Mouse (Mus musculus) cerebral cortex, adult 2 months (tissue): Measurements from ENCODE around the gene Ints7.

Source experiments
- WGBS: fragments of 180-500 bp; shearing (Covaris S2); methylation state at CpG from one replicate; pipeline ENCODE4 v1.1.7; 2018; 5-methylcytosine and 5-hydroxymethylcytosine counted together

Ints7 gene

DNA sequence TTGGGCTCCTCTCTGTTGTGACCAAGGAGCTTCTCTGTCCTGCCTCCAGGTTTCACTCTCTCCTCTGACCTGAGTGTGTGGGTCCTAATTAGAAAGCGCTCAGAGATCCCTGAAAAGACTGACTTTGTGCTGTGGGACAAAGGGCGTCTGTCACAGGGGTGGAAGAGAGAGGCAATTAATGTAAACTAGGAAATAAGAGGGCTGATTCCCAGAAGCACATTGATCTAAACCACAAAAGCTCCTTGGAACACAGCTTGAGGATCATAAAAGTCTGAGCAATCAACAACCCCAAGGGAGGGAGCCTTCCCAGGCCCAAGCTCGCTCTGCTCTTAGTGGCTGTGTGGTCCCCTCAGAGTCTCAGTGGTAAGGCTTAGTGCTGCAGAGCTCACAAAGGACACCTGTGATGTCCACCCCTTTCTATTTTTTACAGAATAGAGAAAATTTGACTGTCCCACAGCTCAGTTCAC lies 53.8 kb downstream of the Ints7 start:
- 83% methylated on average over 3 of the region's 3 CpGs for WGBS

DNA sequence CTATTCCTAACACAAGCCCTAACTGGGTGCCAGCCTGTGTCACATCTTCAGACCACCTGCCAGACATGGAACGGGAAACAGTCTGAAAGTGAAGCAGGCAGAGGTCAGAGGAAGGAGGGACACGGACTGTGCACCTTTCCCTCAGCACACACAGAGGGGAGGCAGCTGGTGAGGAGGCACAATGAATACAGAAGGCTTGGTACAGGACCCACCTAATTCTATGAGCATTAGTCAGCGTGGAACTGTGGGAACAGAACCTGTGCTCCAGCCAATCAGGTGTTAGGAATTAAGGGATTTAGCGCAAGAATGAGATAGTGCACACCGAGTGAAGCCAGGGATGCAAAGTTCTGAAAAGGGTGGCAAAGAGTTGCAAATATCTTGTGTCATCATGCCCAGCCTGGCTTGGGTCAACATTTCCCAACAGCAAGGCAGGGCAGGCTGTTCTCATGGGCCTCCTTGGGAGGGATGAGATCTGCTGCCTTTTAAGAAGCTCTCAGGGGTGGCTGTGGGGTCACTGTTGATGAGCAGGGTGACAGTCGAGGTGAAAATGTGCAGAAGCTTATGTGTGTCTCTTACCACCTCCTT lies 57.2 kb downstream of the Ints7 start:
- WGBS = 85% methylated on average over 6 of the region's 6 CpGs

DNA sequence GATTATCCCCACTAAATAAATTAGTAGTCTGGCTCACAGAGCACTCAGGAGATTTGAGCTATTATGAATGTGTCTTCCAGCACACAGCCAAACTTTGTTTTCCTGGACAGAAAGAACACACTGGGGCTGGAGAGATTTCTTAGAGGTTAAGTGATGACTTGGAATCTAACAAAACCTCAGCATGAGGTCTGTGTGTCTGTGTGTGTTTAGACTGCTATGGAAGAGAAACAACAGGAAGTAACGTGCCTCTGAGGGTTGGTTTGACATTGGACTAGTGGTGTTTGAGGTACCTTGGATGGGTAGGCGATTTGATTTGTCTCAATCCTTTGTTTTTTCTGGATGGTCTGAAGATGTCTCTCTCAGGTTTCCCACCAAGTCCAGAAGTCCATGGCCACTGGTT lies 58.7 kb downstream of the Ints7 start:
- WGBS = 85% methylated on average over 2 of the region's 2 CpGs

DNA sequence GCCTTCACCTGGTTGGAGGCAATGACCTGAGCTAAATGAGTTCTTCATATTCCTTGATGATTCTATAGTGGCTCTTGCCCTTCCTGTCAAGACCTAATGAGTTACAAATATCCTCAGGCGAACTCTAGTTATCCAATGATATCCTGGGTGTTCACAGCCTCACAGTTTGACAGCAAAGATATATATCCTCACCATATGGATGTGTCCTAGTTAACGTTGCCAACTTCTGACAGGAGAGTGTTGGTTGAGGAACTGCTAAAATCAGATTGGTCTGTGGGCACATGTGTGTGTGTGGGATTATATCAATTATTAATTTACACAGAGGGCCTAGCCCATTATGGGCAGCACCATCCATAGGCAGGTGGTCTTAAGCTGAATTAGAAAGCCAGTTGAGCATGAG lies 63.0 kb downstream of the Ints7 start:
- 70% methylated on average over 2 of the region's 2 CpGs for WGBS

DNA sequence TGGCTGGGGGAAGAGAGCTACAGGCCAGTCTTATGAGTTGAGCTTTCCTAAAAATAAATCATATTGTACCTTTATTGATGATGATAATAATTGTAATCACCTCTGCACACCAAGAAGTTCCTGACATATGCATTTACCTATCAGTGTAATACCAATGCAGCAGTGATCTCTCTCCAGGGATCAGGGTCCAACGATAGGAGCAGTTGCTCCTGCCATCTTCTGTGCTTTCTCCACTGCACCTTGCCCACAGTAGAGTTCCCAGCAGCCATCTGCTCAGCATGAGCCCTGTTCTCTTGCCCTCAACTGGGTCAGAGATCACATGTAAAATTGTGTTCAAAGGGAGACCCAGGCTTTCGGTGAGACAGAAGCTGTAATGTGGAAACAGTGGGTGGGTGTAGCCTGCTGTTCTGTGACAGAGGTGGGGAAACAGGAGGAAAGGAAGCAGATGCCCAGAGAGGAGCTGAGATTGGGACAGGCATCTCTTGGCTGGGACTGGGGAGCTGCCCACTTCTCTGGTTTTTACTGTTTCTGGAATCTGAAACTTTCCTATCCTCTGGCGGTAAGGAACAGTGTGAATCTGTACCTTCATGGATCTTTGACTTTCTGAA lies 63.9 kb downstream of the Ints7 start:
- 52% methylated on average over 3 of the region's 3 CpGs for WGBS

DNA sequence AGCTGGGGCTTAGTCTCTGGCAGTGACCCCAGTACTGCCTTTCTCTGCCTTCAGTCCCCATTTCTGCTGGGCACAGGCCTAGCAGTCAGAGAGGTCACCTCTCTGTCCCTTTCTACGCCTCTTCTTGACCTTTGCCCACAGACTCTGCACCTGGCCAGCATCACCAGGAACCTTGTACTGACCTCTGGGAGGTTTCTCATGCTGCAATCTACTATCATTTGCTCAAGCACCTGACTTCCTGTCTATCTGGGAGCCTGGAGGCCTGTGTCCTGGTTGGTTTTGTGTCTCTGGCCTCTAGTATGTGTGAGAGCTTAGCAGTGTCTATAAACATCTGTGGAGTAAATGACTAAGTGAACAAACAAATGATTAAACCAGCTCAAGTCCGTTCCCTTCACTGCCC lies 64.7 kb downstream of the Ints7 start:
- WGBS = 89% methylated on average over 2 of the region's 2 CpGs

DNA sequence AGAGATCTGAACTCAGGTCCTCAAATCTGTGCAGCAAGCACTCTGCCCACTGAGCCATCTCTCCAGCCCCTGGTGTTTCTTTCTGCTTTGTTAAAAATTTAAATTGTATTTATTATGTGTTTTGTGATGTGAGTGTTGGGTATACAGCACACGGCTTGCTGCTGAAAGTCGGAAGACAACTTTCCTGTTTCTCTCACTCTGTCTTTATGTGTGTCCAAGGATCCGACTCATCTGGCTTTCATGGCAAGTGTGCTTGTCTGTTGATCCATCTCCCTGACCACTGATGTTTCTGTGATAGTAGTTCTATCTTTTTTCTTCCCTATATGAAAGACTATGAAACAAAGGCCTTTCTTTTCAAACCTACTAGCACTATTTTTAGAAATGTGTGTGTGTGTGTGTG lies 65.4 kb downstream of the Ints7 start:
- 83% methylated on average over 3 of the region's 3 CpGs for WGBS

DNA sequence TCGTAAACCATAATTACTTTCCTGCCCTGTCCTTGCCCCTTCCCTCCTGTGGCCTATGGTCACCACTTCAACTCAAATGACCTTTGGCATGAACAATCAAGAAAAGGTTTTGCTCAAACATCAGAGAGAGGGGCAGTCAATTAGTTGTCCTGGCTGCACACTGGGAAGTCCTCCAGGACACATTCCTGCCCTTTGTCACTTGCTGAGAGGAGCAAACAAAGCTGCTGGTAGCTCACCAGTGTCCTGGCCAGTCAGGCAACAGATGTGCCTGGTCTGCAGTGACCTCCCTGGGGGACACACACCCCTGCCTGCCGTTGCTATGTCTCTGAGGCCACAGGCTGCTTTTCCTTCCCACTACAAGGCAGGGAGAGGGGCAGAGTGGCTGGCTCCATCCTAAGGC lies 66.0 kb downstream of the Ints7 start:
- 51% methylated on average over 2 of the region's 2 CpGs for WGBS

DNA sequence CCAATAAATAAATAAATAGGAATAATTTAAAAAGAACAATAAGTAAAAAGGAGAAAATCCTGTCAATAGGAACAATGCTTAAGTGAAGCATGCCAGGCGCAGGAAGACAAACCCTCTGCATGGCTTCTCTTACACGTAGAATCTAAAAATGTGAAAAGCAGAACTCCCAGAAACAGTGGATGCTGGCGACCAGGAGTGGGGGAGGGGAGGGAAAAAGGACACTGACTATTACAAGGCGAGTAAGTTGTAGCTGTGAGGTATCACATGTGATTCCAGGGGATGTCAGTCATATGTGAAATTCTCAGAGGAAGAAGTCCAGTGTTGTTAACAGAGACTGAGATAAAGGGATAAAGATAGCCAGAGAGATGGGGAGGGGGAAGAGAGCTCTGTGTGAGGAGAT lies 67.5 kb downstream of the Ints7 start:
- 54% methylated on average over 4 of the region's 4 CpGs for WGBS

DNA sequence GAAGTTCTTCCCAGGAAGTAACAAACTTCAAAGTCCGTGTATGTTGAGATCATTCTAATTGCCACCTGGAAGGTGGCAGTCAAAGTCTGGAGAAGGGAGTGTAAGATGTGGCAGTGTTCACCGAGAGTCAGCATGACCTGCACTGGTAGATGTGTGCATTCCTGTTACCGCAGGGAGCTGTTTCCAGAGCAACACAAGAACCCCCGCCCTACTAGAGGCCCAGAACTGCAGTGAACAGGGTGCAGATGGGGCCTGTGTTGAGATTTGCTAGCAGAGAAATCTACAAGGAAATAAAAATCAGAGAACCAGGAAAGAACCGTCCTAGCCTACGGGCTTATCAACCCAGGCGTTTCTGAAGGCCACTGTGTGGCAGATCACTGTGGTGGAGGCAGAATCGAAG lies 70.5 kb downstream of the Ints7 start:
- 56% methylated on average over 8 of the region's 8 CpGs for WGBS

DNA sequence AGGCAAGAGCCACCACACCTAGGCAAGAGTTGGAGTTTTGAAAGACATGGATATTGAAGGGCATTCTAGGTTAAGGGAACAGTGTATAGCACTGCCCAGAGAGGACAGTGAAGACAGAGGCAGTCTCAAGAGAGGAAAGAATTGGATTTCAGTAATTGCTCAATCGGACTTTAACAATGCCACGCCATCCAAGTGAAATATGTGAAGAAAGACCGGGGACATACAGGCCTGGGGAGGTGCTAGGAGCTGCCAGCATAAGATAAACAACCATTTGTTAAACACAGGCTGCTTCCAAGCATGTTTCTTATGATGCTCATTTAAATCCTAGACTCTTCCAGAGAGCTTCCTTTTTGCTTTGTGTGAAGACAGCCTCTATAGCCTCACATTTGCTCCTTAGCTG lies 72.2 kb downstream of the Ints7 start:
- 81% methylated on average over 3 of the region's 3 CpGs for WGBS

DNA sequence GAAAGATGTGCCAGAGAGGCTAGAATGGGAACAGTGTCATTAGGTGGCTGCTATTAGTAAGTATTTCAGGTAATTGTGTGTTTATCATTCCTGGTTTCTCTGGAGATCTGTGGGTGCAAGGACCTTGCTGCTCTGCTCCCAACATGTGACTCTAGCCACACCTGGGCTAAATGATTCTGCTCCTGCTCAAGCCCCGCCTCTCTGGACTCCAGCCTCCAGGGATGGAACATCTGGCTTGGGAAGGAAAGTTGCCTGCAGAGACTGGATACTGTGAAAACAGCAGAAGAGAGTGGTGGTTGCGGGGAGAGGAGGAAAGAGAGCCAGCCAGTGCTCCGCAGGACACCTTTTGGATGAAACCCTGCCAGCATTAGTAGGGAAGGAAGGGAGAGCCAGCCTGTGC lies 84.0 kb downstream of the Ints7 start:
- 76% methylated on average over 3 of the region's 3 CpGs for WGBS

DNA sequence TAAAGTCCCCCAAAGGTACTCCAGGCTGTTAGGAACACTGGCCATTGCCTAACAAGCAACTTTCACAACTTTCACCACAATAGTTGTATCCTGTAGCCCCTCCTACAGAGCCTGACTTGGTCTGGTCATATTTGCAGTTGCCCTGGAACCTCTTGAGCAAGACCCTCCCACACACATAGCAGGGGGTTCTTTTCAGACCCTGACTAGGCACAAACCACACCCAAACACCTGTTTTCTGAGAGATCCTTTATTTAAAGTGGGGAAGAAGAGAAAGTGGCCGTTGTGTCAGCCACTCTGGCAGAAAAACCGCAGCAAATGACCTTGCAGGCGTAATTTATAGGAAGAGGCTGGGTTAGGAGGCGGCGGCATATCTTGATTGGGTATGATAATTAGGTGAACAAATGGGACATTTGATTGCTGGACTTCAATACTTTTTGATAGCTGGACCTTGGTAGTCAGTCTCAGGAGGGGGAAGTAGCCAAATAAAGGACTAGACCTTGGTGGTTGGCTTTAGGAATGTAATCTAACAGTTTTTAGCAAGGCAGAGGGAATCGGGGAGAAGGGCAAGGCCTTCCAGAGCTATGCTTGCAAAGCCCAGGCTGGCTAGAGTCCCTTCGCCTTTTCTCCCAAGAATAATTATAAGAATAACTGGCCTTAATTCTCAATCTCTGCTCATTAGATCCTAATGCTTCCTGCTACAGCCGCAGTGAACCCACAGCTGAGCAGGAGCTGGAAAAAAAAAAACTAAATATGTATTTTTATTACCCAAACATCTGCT lies 85.8 kb downstream of the Ints7 start:
- WGBS = 76% methylated on average over 8 of the region's 8 CpGs

DNA sequence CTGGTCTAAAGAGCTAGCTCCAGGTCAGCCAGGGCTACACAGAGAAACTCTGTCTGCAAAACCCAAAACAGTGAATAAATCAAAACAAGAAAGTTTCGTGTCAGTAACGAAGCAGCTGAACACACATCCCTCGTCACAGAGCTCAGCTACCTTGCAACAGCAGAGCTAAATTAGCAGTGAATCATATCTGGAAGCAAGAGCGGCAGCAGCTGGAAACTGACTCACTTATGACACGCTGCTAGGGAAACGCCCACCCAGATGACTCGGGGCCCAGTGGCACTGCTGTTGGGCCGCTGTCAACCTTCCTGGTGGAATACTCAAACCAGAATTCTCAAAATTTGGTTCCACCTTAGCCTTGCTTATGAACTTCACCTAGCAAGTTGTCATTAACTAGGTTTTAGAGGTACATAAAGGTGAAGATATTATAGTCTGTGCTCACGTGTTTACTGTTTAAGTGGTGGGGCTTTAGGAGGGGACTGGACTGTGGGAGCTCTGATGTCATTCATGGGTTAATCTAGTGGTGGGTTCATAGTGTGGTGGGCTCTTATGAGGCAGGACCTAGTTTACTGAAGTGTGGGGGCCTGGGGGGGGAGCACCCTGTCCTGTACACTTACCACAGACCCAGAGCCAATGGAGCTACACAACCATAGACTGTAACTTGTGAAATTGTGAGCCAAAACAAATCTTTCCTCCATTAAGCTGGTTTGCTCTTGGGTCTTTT lies 86.9 kb downstream of the Ints7 start:
- WGBS = 48% methylated on average over 9 of the region's 9 CpGs

DNA sequence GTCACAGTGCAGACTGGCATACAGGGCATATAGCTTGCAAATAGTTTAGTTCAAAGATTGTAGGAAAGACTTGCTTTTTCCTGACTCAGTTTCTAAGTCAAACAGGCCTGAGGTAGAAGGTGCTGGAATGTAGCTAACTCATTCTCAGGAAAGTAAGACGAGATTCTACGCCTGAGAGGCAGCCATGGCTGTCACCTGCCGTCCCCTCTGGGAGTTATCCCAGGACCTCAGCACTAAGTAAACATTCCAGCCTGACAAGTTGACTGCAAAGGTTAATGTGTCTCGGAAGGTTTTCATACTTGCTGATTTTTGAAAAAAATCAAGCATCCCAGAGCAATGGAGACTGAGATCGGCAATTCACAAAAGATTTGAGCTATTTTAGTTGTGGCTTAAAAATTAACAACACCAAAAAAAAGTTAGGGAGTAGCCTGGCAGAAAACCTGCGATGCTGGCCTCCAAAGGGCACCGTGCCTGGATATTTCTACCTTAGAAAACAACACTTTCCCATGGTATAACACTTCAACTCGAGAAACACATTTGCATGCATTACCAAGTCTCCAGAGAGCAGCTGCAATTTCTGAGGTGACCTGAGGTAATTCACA lies 87.6 kb downstream of the Ints7 start:
- WGBS = 69% methylated on average over 8 of the region's 8 CpGs

DNA sequence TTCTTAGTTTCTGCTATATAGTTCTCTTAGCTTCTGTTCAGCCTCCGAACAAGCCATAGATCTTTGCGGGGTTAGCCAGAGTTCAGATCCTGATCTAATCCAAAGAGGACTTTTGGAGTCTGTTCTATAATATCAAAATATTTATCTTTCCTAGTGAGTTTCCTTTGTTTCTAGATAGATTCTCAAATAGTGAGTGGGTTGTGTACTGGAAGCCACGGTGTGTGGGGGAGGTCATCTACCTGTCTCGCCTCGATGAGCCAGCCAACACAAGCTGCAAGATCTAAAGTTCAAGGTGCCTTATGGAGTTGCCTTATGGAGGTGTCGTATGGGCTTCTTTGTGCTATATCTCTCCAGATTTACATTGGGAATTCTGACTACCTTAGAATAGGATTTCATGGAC lies 88.2 kb downstream of the Ints7 start:
- WGBS = 79% methylated on average over 6 of the region's 6 CpGs

DNA sequence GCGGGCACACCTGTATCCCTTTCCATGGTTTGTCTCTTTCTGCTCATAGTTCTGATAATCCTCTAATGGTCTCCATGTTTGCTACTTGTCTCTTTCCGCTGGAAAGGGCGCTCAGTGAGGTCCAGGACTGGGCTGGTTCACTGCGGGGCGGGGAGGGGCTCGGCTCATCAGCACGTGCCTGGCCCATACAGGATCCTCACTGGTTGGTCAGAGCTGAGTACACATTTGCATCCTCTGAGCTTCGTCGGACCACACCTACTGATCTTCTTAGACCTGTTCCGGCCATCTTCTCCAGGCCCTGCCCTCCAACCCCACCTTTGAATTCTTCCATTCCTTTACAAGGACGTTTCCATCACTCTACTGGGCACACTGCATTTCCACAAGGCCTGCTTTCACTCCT lies 90.9 kb downstream of the Ints7 start:
- 90% methylated on average over 11 of the region's 11 CpGs for WGBS

DNA sequence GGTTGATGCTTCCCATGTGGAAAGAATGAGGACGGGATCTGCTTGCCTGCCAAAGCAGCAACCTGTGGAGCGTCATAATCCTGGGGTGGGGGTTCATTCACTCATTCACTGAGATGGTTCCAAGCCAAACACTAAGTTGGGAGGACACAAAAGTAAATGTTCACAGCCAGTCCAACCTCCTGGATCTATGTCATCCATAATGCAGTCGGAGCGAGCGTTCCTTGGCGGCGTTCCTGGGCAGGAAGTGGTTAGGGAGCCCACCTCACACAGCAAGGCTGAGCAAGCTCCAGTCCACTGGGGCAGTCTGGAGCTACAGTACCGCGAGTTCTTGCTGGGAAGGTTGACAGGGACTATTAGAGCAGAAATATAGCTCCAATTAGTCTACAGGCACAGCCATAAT lies 92.6 kb downstream of the Ints7 start:
- 75% methylated on average over 9 of the region's 9 CpGs for WGBS
